Mouse (Mus musculus): Measurements from ENCODE around the gene Cyth1.

Gene Cyth1

DNA sequence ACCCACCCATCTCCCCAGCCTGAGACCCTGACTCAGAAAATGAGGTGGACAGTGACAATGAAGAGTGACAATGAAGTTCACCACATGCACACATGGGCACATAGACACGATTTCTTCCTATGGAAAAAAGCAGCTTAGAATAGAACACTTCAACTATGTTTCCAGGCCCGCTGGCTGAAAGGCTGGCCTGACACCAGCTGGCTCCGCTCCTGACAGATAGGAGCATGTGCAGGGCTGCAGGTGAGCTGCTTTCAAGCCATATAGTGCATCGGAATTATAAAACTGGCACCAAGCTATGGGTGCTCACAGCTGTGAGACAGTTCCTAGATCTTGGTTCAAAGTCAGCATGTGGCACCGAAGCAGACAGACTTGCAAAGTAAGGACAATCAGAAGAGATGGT is 78.1 kb downstream of the Cyth1 start:
- in situ Hi-C loops (cut with MboI; ENCODE audit: low pct_unique_long_range_greater_than_20kb in 1 of 2, low sequenced_read_pairs in 2 of 2, unreplicated experiment in 1 of 2): no loop called here

GRCm38 (mm10) chr11:118168714-118169113 is 79.7 kb downstream of the Cyth1 start:
- in situ Hi-C loops (cut with MboI; ENCODE audit: low pct_unique_long_range_greater_than_20kb in 1 of 2, low sequenced_read_pairs in 2 of 2, unreplicated experiment in 1 of 2): no loop called here

DNA sequence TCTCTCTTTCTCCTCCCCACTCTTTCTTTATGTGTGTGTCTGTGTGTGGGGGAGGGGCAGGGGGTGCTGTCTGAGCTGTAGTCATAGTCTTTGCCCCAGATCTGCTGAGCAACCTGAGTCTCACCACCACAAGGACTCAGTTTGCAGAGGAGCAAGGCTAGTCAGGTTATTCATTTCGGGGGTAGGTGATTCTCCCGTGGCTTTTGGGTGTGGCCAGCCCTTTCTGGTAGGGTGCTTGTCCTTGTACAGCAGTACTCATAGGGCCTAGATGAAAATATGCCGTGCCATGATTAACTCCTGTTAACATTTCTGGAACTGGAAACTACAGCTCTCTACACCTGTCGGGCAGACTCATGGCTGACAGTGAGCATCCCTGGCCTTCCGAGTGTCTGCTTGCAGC is 81.8 kb downstream of the Cyth1 start:
- in situ Hi-C loops (cut with MboI; ENCODE audit: low pct_unique_long_range_greater_than_20kb in 1 of 2, low sequenced_read_pairs in 2 of 2, unreplicated experiment in 1 of 2): no loop called here

DNA sequence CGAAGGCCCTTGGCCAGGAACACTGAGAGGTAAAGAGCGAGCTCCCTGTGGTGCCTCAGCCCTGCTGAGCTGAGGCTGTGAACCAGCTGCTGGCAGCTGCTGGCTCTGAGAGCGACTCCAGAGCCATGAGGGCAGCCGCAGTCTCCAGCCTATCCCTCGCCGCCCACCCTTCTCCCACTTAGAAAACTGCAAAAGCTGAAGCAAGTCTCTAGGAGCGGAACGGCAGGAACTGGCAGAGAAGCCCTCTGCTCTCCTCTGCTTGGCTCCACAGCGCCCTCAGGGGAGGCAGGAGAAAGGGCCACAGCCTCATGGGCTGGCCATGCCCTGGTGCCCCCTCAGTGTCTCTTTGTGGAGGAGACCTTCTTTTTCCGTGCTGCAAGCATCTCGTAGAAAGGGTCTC is 82.7 kb downstream of the Cyth1 start:
- in situ Hi-C loops (cut with MboI; ENCODE audit: low pct_unique_long_range_greater_than_20kb in 1 of 2, low sequenced_read_pairs in 2 of 2, unreplicated experiment in 1 of 2): no loop called here

DNA sequence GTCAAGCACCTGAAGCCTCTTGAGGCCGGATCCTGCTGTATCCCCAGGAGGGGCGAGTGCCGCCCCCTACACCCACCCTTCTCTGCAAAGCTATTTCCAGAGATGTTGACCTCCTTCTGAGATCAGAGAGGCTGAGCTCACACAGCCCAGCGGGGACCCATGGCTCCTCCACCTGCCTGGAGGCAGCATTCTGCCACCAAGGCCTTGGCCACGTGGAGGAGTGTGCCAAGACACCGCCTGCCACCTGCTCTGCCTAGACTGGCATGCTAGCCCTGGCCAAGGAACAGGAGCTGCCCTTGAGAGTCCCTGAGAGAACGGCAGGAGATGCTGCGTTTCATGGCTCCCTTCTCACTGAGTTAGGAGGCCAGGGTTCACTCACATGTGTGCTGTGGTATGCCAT is 83.8 kb downstream of the Cyth1 start:
- in situ Hi-C loops (cut with MboI; ENCODE audit: low pct_unique_long_range_greater_than_20kb in 1 of 2, low sequenced_read_pairs in 2 of 2, unreplicated experiment in 1 of 2): no loop called here

GRCm38 (mm10) chr11:118162245-118162644 is 86.1 kb downstream of the Cyth1 start:
- in situ Hi-C loops (cut with MboI; ENCODE audit: low pct_unique_long_range_greater_than_20kb in 1 of 2, low sequenced_read_pairs in 2 of 2, unreplicated experiment in 1 of 2): no loop called here

- in situ Hi-C loops (cut with MboI; ENCODE audit: low pct_unique_long_range_greater_than_20kb in 1 of 2, low sequenced_read_pairs in 2 of 2, unreplicated experiment in 1 of 2): no loop called here
Measured at GRCm38 (mm10) chr11:118161240-118161639, 87.2 kb downstream of the Cyth1 start.

DNA sequence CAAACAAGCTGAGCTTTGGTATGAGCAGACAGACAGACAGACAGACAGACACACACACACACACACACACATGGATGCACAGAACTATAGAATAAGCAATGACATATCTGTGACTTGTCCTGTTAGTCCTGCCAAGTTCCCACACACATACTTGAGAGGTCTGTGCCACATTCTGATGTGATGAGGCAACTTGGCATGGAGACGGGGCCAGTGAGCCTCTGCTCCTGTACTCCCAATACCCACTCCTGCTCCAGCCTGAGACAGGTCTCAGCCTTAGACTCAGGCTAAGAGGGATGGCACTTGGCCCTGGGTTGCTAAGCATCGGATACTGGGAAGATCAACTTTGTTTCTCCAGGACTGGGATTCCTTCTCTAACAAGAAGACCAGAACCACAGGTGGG is 87.6 kb downstream of the Cyth1 start:
- in situ Hi-C loops (cut with MboI; ENCODE audit: low pct_unique_long_range_greater_than_20kb in 1 of 2, low sequenced_read_pairs in 2 of 2, unreplicated experiment in 1 of 2): no loop called here

DNA sequence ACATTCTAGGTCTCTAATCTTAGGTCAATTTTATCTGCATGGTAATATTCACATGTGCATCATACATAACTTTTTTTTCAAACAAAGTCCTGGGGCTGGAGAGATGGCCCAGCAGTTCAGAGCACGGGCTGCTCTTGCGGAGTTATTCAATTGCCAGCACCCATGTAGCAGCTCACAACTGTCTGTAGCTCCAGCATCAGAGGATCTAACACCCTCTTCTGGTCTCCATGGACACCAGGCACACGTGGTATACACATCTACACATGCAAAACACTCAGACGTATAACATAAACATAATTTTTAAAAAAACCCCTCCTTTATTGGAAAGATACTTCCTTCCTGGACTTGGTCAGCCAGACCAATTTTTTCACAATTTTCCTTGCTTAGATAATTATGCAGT is 89.6 kb downstream of the Cyth1 start:
- in situ Hi-C loops (cut with MboI; ENCODE audit: low pct_unique_long_range_greater_than_20kb in 1 of 2, low sequenced_read_pairs in 2 of 2, unreplicated experiment in 1 of 2): no loop called here

GRCm38 (mm10) chr11:118156480-118157060 is 91.8 kb downstream of the Cyth1 start:
- in situ Hi-C loops (cut with MboI; ENCODE audit: low pct_unique_long_range_greater_than_20kb in 1 of 2, low sequenced_read_pairs in 2 of 2, unreplicated experiment in 1 of 2): no loop called here

DNA sequence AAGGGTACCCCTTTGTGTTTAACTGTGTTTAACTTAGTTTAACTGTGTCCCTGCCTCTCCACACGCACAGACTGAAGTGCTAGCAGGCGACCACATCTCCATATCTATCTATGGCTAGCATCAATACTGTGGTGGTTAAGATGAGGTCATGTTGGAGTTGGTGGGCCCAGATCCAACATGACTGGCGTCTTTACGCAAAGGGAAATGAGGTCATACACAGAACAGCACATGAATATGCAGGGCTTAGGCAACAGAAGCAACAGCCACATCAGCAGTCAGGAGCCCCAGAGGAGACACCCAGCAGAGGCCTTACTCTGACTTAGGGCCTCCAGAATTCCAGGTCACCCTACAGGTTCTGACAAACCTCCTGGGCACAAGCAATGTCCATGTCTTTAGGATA is 95.4 kb downstream of the Cyth1 start:
- in situ Hi-C loops (cut with MboI; ENCODE audit: low pct_unique_long_range_greater_than_20kb in 1 of 2, low sequenced_read_pairs in 2 of 2, unreplicated experiment in 1 of 2): no loop called here

DNA sequence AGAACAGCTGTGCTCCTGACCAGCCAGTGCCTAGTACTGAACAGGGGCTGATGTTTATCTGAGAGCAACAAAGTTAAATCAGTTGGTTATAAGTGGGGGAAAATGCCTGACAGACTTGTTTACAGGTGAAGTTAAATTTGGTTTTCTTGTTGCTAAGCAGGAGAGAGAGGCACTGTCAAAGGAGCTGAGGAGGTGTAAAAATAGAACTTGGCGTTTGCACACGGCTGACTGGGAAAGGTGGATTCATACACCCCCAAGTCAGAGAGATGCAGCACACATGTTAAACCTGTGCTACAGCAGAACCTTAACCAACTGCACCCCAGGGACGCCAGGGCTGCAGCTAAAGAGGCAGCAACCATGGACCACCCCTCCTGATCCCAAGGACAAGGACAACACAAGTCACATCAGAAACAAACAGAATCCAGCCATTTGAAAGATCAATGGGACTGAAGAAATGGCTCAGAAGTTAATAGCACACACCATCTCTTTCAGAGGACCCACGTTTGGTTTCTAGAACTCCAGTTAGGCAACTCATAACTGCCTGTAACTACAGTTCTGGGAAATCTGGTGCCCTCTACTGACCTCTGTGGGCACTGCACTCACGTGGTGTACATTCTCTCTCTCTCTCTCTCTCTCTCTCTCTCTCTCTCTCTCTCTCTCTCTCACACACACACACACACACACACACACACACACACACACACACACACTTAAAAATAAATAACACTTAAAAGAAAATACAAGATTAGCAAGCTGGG is 96.8 kb downstream of the Cyth1 start:
- in situ Hi-C loops (cut with MboI; ENCODE audit: low pct_unique_long_range_greater_than_20kb in 1 of 2, low sequenced_read_pairs in 2 of 2, unreplicated experiment in 1 of 2): no loop called here

GRCm38 (mm10) chr11:118150115-118150701 is 98.2 kb downstream of the Cyth1 start:
- in situ Hi-C loops (cut with MboI; ENCODE audit: low pct_unique_long_range_greater_than_20kb in 1 of 2, low sequenced_read_pairs in 2 of 2, unreplicated experiment in 1 of 2): no loop called here

GRCm38 (mm10) chr11:118147877-118148637 is 100.3 kb downstream of the Cyth1 start:
- in situ Hi-C loops (cut with MboI; ENCODE audit: low pct_unique_long_range_greater_than_20kb in 1 of 2, low sequenced_read_pairs in 2 of 2, unreplicated experiment in 1 of 2): no loop called here

GRCm38 (mm10) chr11:118146446-118146845 is 101.9 kb downstream of the Cyth1 start:
- in situ Hi-C loops (cut with MboI; ENCODE audit: low pct_unique_long_range_greater_than_20kb in 1 of 2, low sequenced_read_pairs in 2 of 2, unreplicated experiment in 1 of 2): no loop called here

- in situ Hi-C loops (cut with MboI; ENCODE audit: low pct_unique_long_range_greater_than_20kb in 1 of 2, low sequenced_read_pairs in 2 of 2, unreplicated experiment in 1 of 2): no loop called here
Measured at GRCm38 (mm10) chr11:118145771-118146351, 102.5 kb downstream of the Cyth1 start.

DNA sequence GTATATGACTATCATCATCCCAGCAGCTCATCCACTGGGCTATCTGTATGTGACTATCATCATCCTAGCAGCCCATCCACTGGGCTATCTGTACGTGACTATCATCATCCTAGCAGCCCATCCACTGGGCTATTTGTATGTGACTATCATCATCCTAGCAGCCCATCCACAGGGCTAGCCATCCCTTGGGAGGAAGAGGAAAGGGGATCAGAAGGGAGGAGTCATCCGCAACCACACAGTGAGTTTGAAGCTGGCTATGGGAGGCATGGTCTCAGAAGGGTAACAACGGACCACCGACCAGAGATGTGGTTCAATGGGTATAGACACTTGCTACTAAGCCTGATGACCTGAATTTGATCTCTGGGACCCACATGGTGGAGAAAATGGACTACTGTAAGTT is 103.3 kb downstream of the Cyth1 start:
- in situ Hi-C loops (cut with MboI; ENCODE audit: low pct_unique_long_range_greater_than_20kb in 1 of 2, low sequenced_read_pairs in 2 of 2, unreplicated experiment in 1 of 2): no loop called here

GRCm38 (mm10) chr11:118143731-118144130 is 104.7 kb downstream of the Cyth1 start:
- in situ Hi-C loops (cut with MboI; ENCODE audit: low pct_unique_long_range_greater_than_20kb in 1 of 2, low sequenced_read_pairs in 2 of 2, unreplicated experiment in 1 of 2): no loop called here

- in situ Hi-C loops (cut with MboI; ENCODE audit: low pct_unique_long_range_greater_than_20kb in 1 of 2, low sequenced_read_pairs in 2 of 2, unreplicated experiment in 1 of 2): no loop called here
Measured at GRCm38 (mm10) chr11:118142547-118143165, 105.7 kb downstream of the Cyth1 start.

Data from mouse embryonic stem cell (cell line).